Mouse (Mus musculus) ovary, adult 18-20 months (tissue): ENCODE results near the gene Fam120b.

ENCODE experiments used
- DNase-seq: peaks from one replicate; pipeline ENCODE4 v3.0.0; 2022; ENCODE audit warnings: low spot score, mixed read lengths

Fam120b gene

DNA sequence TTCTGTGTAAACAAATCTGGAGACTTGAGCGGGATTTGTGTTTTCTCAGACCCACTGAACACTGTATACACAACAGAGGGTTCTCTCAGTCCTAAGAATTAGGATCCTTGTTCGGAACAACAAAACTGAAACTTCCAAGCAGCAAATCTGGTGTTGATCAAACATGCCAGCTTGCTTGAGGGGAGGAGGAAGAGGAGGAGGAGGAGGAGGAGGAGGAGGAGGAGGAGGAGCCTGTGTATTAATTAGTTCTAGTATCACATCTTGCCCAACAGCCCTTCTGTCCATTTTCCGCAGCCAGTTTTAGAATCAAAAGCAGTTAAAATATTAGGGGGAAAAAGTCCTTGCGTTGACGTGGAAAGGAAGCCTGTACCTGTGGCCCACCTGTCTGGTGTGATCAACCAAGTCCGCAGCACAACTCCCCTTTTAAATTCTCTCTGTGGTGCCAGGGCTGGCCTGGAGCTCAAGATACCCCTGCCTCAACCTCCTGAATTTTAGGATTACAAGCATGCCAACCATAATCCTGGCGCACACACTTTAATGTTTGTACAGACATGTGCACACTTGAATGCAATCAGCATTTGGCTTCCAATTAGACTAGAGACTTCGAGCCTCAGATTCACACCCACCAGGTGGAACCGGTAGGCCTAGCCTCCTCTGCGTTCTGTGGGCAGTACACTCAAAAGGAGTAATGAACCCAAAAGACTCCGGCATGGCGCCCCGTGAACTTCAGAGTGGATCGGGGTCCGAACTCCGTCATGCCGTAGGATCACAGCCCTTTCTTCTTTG lies 16.1 kb upstream of the Fam120b start:
- no peak for DNase-seq

- DNase-seq, result no peak
These were observed 15.4 kb upstream of the Fam120b start for GRCm38 (mm10) chr17:15380641-15381051.

DNA sequence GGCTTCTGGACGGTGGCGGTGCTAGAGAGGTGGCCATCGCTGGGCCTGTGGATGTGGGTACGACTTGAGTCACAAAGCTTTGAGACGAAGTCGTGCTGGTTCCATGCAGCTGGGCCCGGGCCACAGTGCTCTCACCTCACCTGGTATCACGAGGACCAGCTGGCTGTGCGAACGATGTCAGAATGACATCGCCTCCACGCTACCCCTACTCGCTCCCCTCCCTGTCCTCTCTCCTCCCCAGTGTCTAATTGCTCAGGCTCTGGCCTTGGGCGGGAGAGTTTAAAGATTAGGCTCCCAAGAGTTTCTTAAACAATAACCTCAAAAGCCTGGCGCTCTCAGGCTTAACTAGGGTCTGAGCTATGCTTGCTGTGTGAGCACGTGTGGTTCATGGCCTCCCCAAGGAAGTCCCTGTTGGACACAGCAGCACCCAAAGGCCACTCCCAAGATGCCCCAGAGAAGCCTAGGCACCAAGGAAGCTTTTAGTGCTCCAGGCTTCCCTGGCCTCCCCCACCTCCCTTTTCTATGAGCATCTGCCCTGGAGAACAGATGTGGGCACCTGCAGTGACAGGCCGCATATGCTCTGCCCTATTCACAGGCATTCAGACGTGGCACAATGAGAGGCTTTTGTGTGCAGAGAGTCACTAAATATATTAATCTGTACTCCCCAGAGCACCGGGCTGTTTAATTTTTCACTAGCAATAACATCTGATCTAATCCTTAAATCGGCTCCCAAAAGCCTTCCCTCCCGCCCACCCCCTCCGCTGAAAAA lies 14.7 kb upstream of the Fam120b start:
- peak; percentile 40 for DNase-seq

DNA sequence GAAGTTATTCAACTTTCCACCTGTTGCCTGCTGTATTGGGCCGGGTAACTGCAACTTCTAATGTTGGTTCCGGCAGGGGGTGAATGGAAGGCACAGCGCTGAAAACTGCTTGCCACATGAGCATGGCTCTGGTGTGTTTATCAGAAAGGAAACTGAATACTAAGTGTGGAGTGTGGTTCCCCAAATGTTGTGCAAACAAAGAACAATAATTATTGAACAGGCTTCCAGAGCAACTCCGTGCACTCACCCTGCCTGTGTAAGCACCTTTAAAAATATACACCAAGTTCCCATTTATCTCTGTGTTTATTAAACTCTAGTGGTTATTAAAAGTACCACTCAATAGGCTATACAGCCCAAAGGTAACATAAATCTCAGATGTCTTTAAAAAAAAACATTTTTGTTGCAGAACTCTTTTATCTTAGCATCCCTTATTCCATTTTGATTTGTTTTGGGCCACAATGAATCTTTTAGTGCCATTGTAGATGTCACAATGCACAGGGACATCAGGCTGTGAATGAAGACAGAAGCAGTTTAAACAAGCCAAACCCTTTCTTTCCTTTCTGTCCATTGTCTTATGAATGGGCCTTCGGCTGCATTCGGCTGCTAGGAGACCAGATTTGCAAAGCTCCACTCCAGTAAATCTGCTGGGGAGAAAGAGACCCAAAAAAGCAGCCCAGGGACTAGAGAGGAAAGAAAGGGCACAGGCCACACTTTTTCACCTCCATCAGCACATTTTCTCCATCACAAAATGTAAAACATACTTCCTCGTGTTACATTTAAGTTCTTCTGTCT lies 13.9 kb upstream of the Fam120b start:
- no peak for DNase-seq

GRCm38 (mm10) chr17:15383360-15383759 lies 12.6 kb upstream of the Fam120b start:
- DNase-seq, result no peak

- no peak for DNase-seq
These were observed 7.1 kb upstream of the Fam120b start for GRCm38 (mm10) chr17:15388892-15389291.

GRCm38 (mm10) chr17:15389356-15389755 lies 6.6 kb upstream of the Fam120b start:
- DNase-seq, result no peak

DNA sequence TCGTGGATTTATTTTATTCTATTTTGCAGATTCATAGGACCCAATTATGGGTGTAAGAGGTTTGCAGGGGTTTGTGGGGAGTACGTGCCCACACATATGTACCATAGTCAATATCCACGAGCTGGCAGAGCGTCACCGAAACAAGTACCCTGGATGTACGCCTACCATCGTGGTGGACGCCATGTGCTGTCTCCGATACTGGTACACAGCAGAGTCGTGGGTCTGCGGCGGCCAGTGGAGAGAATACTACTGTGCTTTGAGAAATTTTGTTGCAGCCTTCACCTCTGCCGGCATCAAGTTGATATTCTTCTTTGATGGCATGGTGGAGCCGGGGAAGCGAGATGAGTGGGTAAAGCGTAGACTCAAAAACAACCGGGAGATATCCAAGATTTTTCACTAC lies 5.7 kb downstream of the Fam120b start:
- no peak for DNase-seq

- no peak for DNase-seq
These were observed 10.6 kb downstream of the Fam120b start for GRCm38 (mm10) chr17:15406576-15406975.

GRCm38 (mm10) chr17:15409261-15409660 lies 13.3 kb downstream of the Fam120b start:
- no peak for DNase-seq

GRCm38 (mm10) chr17:15410861-15411260 lies 14.9 kb downstream of the Fam120b start:
- DNase-seq, result no peak

DNA sequence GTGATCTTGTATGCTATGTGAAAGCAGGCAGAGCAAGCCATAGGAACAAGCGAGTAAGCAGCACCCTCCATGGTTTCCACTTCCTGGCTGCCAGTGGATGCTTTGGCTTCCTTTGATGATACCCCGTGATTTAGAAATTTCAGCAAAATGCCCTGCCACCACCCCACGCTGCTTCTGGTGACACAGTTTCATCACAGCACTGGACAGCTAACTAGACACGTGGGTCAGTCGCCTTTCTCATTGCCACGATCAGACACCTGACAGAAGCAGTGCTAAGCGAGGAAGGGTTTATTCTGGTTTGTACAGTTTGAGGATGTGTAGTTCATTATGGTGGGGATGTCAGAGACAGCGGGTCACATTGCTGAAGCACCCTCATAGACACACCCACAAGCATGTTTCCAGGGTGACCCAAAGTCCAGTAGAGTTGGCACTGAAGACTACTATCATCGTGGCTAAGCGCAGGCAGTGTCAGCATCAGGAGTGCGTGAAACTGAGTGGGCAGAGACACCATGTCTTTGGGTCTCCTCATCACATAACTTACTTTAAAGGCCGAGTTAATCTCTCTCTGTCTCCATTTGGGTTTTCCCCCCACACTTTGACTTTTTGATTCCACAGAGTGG lies 20.7 kb downstream of the Fam120b start:
- no peak for DNase-seq

DNA sequence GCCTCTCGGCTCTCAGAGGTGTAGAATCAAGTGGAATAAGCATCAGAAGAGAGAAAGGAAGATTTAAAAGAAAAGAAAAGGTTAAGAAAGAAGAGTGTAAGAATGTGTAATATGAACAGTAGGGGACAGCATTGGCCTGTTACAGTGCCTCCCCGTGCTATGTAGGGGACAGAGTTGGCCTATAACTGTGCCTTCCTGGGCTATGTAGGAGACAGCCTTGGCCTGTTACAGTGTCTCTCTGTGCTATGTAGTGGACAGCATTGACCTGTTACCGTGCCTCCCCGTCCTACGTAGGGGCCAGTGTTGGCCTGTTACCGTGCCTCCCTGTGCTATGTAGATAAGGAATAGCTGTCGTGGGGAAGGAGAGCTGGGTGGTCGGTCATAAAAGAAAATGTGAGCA lies 23.5 kb downstream of the Fam120b start:
- DNase-seq, result no peak

DNA sequence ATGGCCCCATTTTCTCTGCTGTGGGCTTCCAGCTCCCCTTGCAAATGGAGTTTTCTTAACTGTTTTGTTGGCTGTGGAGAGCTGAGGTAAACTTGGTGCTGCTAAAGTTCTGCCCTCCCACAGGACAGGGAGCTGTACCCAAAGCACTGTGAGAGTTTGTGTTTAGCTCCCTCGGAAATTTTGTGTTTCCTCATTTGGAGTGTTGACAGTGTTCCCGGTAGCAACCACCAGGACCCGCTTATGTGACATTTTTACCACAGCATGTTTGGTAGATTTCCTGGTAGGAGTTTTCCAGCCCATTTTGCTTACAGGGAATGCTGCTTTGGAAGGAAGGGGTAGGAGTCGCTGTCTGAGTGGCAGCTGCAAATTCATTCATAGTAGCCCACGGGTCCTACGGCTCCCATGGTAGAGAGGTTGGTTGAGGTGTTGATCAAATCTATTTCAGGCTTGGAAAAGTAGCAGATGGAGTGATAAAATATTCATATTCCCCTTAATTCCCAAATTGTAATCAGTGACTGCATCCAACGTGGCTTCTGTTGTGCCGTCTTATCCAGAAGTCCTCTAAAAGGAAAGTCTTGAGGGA lies 24.1 kb downstream of the Fam120b start:
- no peak for DNase-seq

GRCm38 (mm10) chr17:15421446-15421845 lies 25.4 kb downstream of the Fam120b start:
- no peak for DNase-seq

DNA sequence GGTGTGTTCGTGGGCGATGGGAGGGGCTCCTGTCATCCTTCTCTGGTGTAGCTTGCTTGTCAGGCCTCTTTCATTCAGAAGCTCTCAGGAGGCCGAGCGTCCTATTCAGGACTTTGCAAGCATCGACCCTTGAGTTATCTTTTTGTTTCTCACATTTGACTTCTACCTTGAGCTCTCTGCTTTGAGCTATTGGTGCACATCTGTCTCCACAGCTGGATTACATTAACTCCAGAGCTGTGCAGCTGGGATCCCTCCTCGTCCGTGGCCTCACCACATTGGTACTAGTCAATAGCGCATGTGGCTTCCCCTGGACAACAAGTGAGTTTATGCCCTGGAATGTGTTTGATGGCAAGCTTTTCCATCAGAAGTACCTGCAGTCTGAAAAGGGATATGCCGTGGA lies 26.7 kb downstream of the Fam120b start:
- no peak for DNase-seq

DNA sequence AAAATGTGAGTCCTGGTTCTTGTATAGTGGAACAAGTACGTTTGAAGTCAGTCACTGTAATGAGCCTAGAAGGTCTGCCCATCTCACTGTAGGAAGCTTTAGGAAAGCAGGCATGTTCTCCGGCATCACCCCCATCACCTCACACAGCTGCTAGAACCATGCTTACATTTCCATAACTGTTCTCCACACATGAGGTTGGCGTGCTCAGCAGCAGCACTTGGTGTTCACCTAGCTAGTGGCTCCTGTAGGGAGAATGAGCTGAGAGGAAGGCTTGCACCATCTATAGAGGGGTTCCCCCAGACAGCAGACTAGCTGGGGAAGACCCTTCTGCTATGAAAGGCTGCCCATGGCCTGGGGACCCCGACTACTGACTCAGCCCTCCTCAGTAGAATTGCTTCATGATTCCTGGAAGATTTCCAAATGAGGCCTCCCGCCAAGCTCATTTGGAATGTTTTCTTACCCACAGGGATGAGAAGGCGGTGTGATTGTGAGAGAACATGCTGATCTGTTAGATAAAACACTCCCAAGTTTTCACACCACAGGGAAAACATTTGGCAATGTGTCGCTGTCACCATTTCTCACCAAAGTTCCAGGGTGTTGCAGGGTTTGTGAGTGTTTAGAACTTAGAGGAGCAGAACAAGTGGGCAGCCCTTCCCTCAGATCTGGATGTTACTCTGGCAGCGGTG lies 27.2 kb downstream of the Fam120b start:
- DNase-seq, result peak; percentile 17

DNA sequence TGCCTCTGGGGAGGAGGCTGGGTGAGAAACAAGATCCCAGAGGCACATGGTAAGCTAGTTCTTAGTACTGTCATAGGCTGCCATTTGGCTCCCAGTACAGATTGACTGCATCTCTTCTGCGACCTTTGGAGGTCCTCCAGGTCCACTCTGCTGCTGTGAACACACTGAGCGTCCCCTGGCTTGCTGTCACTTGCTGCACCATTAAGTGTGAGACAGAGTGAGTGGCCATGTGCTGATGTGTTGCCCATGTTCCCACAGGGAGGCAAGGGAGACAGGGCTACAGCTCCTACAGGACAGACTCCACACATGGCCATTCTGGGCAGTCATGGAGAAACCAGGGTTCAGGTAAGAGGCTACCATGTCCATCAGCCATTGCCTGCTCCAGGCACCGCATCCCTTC lies 29.9 kb downstream of the Fam120b start:
- no peak for DNase-seq

- no peak for DNase-seq
These were observed 33.4 kb downstream of the Fam120b start for GRCm38 (mm10) chr17:15429451-15429850.

- no peak for DNase-seq
These were observed 33.9 kb downstream of the Fam120b start for GRCm38 (mm10) chr17:15429937-15430336.

DNA sequence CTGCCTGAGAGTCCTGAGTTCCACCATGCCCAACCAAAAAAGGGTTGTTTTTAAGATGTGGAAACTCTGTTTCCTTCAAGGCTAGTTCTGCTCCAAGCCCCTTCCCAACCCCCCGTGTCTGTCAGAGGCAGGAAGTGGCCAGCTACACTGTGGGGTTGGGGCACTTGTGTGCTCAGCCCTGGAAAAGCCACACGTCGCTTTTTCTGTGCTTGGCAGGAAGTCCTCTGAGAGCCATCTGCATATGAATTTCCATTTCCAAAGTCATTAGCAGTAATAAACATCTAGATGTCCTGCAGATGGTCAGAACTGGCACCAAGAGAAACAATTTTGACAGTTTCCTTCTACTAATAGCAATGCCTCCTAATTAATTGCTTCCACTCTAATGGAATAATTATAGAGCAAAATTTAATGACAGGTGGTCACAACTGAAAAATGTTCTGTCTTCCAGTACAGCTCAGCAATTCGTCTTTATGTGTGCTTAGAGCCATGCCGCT lies 35.1 kb downstream of the Fam120b start:
- no peak for DNase-seq
